9 mouse cellular contexts compared by ENCODE assay signal in genomic region chr2:130167861-130168260, GRCm38 (mm10). TPM values are rescaled to one million over a fixed set of nuclear protein-coding genes. Genes with fewer than 3 reads are reported as not detected.
DNase-seq lines count a peak whose midpoint lies in the region; ATAC-seq and TF ChIP-seq lines count a peak whose summit lies in the region.
"Had no signal": no experiment of that assay in that cellular context is flagged by ENCODE, and none has a peak within 500 bp of the region (broad histone marks: within the 10 kb centered on the region; RNA-seq: fewer than 3 reads in every experiment).

No protein-coding gene starts in this region.

- peaks cover 60% of the 10 kb centered on the region for H3K36me3 ChIP-seq in heart, embryonic 10.5 days

- WGBS in heart, embryonic 10.5 days, result 54% methylated on average over 3 of the region's 3 CpGs

- H3K27me3 ChIP-seq in heart, embryonic 10.5 days (ENCODE audit: insufficient read depth, poor library complexity, severe bottlenecking), result no peaks in the 10 kb centered on the region

- peak; percentile 23 to 71 for DNase-seq in heart, adult 18-20 months
- DNase-seq in heart, embryonic 10.5 days (ENCODE audit: low spot score), result no peak
- peak; percentile 81 for DNase-seq in 3T3-L1 (ENCODE audit: low read depth, low spot score)
- peak; percentile 8 for DNase-seq in T-cell, adult 2 months (ENCODE audit: low spot score)
- DNase-seq in embryo, embryonic 11.5 days (ENCODE audit: low read depth, low spot score), result peak; percentile 44
- DNase-seq in layer of hippocampus, adult 2 months (ENCODE audit: low spot score in 2 of 2), result peak; percentile 42 to 68

- peak; percentile 88 for TF ChIP-seq CTCF in layer of hippocampus, adult 2 months (conservative IDR thresholded peaks at IDR 0.05)

- H3K9me3 ChIP-seq in heart, embryonic 10.5 days, result no peaks in the 10 kb centered on the region

- H3K27ac ChIP-seq in heart, embryonic 10.5 days, result no peak overlapping the region
- no peak overlapping the region for H3K27ac ChIP-seq in layer of hippocampus, adult 2 months

- peak; percentile 77 for ATAC-seq in megakaryocyte progenitor cell, adult 5-6 weeks (replicated peaks; ENCODE audit: poor library complexity)
- no peak for ATAC-seq in monocyte, adult 5-6 weeks (replicated peaks; ENCODE audit: insufficient number of reproducible peaks, low FRiP score, low TSS enrichment, poor library complexity, severe bottlenecking)

- no peak overlapping the region for H3K4me3 ChIP-seq in heart, embryonic 10.5 days
- H3K4me3 ChIP-seq in layer of hippocampus, adult 2 months, result no peak overlapping the region

- H3K4me1 ChIP-seq in heart, embryonic 10.5 days, result no peaks in the 10 kb centered on the region

RNA-seq across cellular contexts. Expression of gene Snrpb, which starts 11.3 kb away (rescaled TPM):
- total RNA-seq in heart, adult 18-20 months (2021), result 100 to 1,000 TPM; 130 to 136 TPM
- polyA plus RNA-seq in heart, embryonic 10.5 days (2016; fragmentation: Nextera tagmentation; extraction: Ambion mirVana), result 589 and 704 TPM in 2 replicates
- 100 to 1,000 TPM; 111 to 112 TPM for total RNA-seq in layer of hippocampus, adult 2 months (2021)
- 269 and 277 TPM in 2 replicates for total RNA-seq in megakaryocyte progenitor cell, adult 5-6 weeks (2015)
- 178 and 224 TPM in 2 replicates for total RNA-seq in megakaryocyte progenitor cell, adult 5-6 weeks (2017)
- total RNA-seq in monocyte, adult 5-6 weeks (2017), result 172 to 203 TPM (median 176 TPM) in 3 replicates

RNA-seq across cellular contexts. Expression of gene Tmc2, which starts 27.1 kb away (rescaled TPM):
- total RNA-seq in heart, adult 18-20 months (2021), result not detected
- polyA plus RNA-seq in heart, embryonic 10.5 days (2016; fragmentation: Nextera tagmentation; extraction: Ambion mirVana), result not detected in 2 replicates
- total RNA-seq in layer of hippocampus, adult 2 months (2021), result under 1 TPM in 1 of 2 experiments, not detected in 1; 0.13 TPM
- total RNA-seq in megakaryocyte progenitor cell, adult 5-6 weeks (2015), result not detected in 2 replicates
- not detected in 2 replicates for total RNA-seq in megakaryocyte progenitor cell, adult 5-6 weeks (2017)
- total RNA-seq in monocyte, adult 5-6 weeks (2017), result not detected in 3 replicates
- total RNA-seq: left cerebral cortex, postnatal 36 days had no signal

RNA-seq across cellular contexts. Expression of gene Tgm6, which starts 55.6 kb away (rescaled TPM):
- not detected for total RNA-seq in heart, adult 18-20 months (2021)
- not detected in 2 replicates for polyA plus RNA-seq in heart, embryonic 10.5 days (2016; fragmentation: Nextera tagmentation; extraction: Ambion mirVana)
- total RNA-seq in layer of hippocampus, adult 2 months (2021), result under 1 TPM; 0.22 to 0.28 TPM
- total RNA-seq in megakaryocyte progenitor cell, adult 5-6 weeks (2015), result not detected in 2 replicates
- total RNA-seq in megakaryocyte progenitor cell, adult 5-6 weeks (2017), result not detected in 2 replicates
- not detected in 3 replicates for total RNA-seq in monocyte, adult 5-6 weeks (2017)
